Mouse (Mus musculus): ENCODE data around the gene Nr5a2.
"Not testable (repeated sequence)": the region's sequence is repeated elsewhere in the genome, so short reads cannot be mapped to it uniquely, and the experiment has no call there.

The Nr5a2 gene

GRCm38 (mm10) chr1:136848791-136849190, 111.5 kb downstream of the Nr5a2 start:
- no peak for DNase-seq (ENCODE audit: extremely low spot score, low read depth, low spot score)

GRCm38 (mm10) chr1:136846081-136846480, 114.2 kb downstream of the Nr5a2 start:
- no peak for DNase-seq (ENCODE audit: extremely low spot score, low read depth, low spot score)

GRCm38 (mm10) chr1:136845341-136845740, 114.9 kb downstream of the Nr5a2 start:
- DNase-seq (ENCODE audit: extremely low spot score, low read depth, low spot score) = no peak

GRCm38 (mm10) chr1:136840512-136840911, 119.7 kb downstream of the Nr5a2 start:
- DNase-seq (ENCODE audit: extremely low spot score, low read depth, low spot score) = no peak

GRCm38 (mm10) chr1:136839202-136839601, 121.0 kb downstream of the Nr5a2 start:
- no peak for DNase-seq (ENCODE audit: extremely low spot score, low read depth, low spot score)

GRCm38 (mm10) chr1:136832305-136833152, 127.7 kb downstream of the Nr5a2 start:
- no peak for DNase-seq (ENCODE audit: extremely low spot score, low read depth, low spot score)

- no peak for DNase-seq (ENCODE audit: extremely low spot score, low read depth, low spot score)
Observed at GRCm38 (mm10) chr1:136830992-136831391, 129.3 kb downstream of the Nr5a2 start.

GRCm38 (mm10) chr1:136829931-136830330, 130.3 kb downstream of the Nr5a2 start:
- no peak for DNase-seq (ENCODE audit: extremely low spot score, low read depth, low spot score)

GRCm38 (mm10) chr1:136823897-136824296, 136.4 kb downstream of the Nr5a2 start:
- no peak for DNase-seq (ENCODE audit: extremely low spot score, low read depth, low spot score)

GRCm38 (mm10) chr1:136800625-136801024, 159.6 kb downstream of the Nr5a2 start:
- no peak for DNase-seq (ENCODE audit: extremely low spot score, low read depth, low spot score)

- DNase-seq (ENCODE audit: extremely low spot score, low read depth, low spot score) = no peak
Observed at GRCm38 (mm10) chr1:136796361-136797090, 163.7 kb downstream of the Nr5a2 start.

GRCm38 (mm10) chr1:136792957-136793883, 167.0 kb downstream of the Nr5a2 start:
- not testable (repeated sequence) for DNase-seq (ENCODE audit: extremely low spot score, low read depth, low spot score)

Data from hindlimb bud, embryonic 11.5 days (tissue).